Mouse (Mus musculus): ENCODE measurements around the gene C1qtnf7. TPM values are rescaled to one million over a fixed set of nuclear protein-coding genes. Genes with fewer than 3 reads are reported as not detected.

Gene C1qtnf7
- total RNA-seq, 2 experiments from 2014 or later: 2.0 to 2.1 TPM

DNA sequence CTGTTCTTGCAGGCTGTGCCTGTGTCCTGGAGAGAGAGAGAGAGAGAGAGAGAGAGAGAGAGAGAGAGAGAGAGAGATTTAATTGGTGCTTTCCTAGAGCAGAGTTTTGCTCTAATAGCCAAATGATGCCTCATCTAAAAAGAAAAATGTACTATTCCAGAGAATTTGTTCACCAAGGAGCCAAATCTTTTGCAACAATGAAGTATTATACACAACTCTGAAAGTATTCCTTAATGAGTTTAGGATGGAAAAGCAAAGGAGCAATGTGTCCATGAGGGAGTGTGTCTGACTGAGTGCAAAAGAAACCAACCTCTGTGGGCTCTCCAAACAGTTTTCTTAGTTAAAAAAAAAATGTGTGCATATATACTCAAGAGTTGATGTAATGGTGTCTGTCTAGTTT, 24.5 kb downstream of the C1qtnf7 start:
- DNase-seq: no peak

DNA sequence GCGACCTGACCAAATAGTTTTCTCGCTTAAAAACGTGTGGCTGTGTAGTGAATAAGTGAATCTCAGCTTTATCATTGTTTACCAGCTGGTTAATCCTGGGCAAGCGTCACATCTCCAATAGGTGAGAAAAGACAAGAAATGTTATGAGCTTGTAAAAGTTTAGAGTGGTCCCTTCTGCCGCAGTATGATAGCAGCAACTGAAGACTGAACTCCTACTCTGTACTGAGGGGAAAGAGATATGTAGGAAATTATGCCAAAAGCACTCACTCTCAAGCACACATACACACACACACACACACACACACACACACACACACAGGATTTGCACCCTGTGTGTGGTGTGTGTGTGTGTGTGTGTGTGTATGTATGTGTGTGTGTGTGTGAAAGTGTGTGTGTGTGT, 26.2 kb downstream of the C1qtnf7 start:
- DNase-seq: no peak

DNA sequence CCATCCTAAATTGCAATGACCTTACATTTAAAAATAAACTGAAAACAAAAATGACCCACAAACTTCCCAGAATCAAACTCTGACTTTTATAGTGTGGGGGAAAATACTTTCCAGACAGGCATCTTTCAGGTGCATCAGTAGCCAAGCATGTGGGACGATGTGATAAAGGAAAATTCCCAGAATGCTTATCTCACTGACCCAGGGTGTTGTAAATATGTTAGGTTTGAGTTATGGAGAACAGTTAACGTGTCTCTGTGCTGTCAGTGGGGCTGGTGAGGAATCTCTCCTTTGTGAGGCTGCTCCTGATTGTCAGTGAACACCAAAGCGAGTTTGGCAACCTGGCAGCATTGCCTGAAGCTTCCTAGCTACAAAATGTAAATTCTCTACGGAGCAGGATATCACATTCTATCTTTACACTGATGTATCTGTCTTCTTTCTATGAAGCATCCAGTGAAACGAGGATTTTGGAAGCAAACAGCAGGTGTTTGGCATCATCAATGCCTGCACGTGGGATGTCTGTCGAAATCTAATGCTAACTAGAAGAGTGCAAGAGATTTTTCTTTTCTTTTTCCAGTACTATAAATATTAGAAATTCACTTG, 27.0 kb downstream of the C1qtnf7 start:
- no peak for DNase-seq

DNA sequence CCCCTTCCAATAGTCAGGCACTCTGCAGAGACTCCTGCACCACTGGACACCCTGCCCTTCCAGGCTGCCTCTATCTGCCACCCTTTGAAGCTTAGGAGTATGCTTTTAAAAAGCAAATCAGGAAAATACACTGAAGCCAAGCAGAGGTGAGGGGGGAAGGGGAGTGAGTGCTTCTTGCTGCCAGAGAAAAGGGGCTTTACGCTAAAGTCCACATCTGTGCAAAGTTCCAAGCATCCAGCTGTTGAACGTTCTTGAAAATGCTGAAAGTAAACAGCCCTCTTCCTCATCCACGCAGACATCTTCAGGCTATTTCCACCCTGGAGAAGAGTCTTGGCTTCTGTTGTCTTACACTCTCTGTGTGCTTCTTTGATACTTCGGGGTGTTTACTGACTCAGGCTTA, 34.6 kb downstream of the C1qtnf7 start:
- no peak for DNase-seq

DNA sequence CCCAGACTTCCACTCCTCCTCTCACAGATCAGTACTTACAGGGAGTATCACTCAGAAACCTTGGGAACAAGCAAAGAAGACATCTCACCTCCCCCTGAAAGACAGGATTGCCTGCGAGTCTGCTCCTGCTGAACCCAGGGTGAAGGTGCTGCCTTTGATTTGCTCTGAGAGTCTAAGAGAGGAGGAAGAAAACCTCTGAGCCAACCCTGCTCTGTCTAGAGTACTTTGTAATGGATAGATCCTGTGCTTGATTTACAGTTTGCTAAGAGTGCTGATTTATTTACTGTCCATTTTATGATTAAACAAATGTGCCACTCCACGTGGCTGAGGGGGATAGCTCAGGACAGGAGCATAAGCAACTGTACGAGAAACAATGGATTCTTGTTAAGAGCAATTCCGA, 35.1 kb downstream of the C1qtnf7 start:
- DNase-seq: no peak

DNA sequence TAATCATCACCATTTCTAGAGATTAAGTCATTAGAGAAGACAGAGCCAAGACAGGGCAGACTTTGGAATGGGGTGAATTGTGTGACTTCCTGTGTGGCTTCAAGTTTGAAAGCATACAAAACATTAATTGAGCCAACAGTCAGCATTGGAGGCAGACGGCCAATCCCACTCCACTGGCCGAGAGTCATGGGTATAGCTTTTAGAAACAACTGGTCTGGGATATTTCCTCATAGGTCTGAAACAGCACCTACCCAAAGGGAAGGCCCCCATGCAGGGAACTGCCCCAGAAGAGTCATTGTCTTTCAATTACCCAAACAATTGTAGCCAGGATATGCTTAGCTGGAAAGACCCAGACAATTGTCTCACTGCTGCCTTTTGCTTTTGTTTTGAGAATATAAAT, 39.5 kb downstream of the C1qtnf7 start:
- peak; percentile 10 for DNase-seq

DNA sequence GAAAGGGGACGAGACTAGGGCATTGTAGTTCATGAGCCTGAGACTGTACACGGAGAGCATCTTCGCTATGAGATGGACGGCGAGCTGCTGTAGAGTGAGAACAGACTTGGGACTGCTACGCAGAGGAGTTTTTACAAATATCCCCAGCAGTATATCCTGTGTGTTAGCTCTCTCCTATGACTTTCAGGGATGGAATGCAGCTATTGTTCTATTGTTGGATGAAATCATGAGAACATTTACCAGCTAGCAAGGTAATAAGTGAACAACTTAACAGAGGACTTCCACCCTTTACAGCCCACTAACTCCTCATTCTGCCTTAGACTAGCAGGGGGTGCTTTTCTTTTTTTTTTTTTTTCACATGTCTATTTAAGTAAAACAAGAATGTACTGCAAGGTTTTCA, 40.1 kb downstream of the C1qtnf7 start:
- no peak for DNase-seq

DNA sequence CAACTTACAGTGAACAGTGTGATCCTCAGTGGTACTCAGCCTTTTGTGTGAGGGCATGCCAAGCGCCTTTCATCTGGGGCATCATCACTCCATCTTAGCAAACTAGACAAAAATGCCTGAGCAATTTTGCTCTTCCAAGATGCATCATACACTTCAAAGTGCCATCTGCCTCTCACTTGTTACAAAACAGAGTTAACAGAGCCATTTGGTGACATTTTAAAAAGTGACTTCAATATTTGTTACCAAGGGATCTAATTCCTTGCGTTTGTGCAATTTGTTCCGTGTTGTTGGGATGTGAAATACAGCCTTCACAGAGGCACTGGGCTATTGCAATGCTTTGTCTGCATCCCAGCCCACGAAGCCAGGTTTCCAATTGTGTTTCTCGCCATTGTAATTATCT, 42.1 kb downstream of the C1qtnf7 start:
- DNase-seq: no peak

DNA sequence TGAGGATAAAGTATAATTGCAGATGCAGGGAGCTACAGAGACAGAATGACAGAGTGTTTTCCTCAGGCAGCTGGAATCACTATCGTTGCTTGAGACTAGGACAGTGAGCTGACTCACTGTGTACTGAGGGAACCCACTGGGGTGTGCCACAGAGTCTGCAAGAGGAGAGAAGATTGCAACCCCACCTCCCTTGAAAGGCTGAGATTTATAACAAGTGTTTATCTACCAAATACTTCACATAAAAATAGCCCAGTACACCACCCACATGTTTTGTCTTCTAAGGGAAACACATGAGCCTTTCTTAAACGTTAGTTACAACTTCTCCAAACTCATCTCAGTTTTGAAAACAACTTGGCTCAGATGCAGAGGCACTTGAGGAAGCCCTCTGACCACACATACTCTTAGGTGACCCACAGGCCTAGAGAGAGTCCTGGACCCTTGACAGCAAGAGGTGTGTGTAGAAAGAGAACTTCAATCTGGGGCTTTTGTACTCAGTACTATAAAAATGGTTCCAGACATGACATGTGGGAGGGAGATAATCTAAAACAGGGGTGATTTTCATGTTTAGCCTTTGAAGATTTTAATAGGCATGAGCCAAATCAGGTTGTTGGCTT, 46.4 kb downstream of the C1qtnf7 start:
- no peak for DNase-seq

DNA sequence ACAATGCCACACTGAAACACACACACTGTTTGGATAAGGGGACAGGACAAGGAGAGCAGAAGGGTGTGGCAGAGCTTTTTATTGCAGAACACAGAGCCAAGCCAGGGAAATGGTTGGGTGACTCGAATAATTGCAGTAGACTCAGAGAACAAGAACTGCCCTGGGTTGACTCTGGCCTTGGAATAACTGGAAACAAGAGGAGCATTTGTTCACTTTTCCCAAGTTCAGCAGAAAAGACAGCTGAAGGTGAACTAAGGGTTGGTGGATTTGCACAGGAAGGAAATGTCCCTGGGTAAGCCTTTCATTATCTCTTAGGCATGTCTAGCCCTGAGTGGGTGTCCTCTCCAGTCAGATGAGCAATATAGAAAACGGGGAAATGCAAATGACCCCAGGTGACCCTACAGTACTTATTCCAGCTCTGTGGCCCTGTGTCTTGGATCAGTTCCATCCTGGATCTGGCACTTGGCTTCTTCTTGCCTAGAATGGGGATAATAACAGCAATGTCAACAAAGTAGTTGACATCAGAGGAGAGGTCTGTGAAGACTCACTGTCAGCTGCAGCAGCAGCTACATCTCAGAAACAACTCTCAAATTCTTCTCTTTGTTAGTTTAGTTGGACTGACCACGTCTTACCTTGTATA, 54.5 kb downstream of the C1qtnf7 start:
- DNase-seq: no peak

DNA sequence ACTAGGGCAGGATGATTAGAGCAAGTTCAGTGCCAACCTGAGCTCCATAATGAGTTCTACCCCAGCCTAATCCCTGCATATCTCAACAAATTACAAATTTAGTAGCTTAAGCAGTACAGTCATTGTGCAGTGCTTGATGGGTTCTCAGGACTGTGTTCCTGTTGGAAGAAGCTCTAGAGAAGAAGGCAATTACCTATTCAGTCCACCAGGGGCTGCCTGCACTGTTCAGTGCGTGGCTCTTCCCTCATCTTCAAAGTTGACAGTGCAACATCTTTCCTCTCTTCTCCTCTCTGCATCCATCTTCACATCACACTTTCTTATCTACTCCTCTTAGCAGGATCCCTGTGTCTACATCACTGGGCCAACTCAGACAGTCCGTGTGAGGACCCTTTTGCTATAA, 67.5 kb downstream of the C1qtnf7 start:
- DNase-seq: peak; percentile 13

DNA sequence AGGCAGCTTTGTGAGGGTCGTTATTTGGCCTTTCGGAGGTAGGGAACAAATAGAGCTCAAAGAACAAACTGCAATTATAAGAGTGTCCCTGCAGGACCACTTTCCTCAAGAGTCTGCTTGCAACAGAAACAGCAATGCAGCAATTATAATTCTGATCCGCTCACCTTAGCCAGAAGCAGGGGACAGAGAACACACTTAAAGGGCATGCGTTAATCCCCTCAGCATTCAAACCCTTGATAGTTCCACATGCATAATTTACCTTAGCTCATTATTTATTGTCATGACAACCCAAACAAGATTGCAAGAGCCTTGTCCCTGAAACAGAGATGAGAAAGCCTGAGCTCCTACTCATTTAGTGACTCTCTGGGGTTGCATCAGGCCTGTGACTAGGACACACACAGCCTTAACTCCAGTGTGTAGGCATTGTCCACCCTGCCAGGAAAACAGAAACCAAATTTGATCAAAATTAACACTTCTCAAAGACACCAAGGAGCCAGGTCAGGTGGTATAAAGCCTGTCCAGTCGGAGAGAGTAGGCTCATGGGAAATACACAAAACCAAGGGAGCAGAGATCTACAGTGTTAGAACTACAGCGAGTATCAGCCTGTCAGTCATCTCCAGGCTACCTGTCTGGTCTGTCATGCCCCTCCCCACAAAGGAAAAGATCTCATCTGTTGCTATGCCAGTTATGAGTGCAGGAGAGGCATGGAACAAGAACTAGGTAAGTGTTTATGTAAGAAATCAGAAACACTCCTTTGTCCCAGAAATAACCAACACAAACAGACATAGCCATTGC, 68.2 kb downstream of the C1qtnf7 start:
- no peak for DNase-seq

DNA sequence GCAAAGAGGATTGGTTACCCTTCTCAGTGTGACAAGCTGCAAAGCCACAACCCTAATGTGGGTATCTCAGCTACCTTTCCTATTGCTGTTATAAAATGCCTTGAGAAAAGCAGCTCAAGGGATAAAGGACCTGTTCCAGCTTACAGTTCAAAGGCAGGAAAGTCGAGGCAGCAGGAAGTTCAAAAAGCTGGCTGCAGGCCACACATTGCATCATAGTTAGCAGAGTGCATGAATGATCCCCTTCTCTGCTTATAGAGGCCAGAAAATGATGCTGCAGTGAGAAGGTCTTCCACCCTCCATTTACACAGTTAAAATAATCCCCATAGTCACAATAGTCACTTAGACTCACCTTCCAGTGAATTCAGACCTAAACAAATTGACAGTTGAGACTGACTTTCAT, 69.1 kb downstream of the C1qtnf7 start:
- DNase-seq: no peak

DNA sequence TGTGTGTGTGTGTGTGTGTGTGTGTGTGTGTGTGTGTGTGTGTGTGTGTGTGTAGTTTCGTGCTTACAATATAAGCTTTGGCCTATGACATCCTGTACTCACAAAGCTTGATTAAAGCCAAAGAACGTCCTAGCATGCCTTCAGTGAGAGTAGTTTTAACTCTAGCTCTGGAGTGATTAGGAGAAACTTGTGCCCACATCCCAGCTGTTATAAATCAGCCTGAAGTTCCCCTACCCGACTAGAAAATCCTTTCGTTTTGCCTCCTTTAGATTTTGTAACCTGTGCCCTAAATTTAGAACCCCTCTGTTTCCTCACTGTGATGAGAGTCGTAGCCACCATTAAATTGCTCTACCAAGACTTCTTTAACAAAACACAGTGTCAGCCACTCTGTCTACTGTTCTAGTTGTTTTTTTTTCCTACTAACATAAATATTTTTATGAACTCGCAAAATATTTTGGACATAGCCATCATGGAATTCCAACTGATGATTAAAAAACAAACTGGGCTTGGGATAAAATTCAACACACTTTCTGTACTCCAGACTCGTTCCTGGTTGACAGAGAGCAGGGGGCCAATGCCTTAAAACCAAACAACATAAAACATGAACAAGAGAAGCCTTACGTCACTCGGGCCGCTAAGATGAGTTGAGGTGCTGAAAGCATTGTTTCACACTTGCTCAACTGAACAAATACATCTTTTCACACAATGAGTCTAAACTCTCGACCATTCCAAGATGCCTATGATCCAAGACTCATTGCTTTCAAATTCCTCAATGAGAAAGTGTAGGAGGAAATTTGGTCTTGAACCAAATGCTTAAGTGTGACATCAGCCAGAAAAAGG, 70.3 kb downstream of the C1qtnf7 start:
- no peak for DNase-seq

DNA sequence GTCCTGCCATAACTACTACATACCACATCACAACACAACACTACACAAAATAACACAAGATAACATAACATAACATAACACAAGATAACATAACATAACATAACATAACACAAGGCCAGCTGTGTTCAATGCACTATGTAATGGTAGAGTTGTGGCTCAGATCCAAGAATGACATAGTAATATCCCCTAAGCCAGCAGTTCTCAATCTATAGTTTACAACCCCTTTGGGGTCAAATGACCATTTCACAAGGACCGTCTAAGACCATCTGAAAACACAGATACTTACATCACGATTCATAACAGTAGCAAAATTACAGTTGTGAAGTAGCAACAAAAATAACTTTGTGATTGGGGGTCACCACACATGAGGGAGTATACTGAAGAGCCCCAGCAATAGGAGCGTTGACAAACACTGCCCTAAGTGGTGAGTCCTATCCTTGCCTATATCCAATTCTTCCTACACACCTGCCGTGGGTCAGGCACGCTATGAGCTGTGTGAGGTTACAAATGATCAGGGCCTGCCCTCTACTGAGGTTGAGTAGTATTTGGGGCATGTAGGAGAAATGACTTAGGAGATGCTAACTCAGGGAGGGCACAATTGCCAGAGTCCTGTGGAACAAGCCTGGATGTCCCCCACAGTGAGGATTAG, 73.6 kb downstream of the C1qtnf7 start:
- no peak for DNase-seq

DNA sequence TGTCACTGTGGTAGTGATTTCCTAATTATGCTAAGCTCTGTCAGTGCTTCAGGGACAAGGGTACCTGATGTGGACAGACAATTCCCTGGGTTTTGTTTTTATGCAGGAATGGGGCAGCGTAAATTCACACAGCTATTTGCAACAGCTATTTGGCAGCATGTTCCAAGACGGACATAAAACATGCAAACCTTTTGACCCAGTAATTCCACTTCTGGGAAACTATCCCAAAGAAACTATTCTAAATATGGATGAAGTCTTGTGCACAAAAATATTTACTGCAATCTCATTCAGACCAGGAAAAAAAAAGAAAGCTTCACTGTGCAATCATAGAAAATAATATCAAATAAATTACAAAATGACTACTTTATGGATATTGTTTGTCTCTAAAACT, 74.1 kb downstream of the C1qtnf7 start:
- no peak for DNase-seq

DNA sequence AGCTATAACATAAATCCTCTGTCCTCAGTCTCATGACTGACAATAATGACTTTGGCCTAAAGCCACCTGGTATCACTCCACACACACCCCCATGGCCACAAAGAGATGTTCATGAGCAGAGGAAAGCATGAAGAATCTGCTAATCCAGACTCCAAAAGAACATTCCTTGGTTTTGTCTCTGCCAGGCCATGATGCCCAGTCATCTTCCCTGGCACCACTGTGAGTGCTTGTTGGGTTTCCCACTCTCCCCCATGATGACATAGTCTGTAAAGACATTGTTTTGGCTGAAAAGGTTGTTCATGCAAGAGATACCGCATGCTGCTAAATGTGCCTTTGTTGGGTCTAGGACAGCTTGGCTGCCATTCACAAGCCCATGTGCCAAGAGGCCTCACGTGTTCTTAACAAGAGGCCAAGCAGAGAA, 75.0 kb downstream of the C1qtnf7 start:
- DNase-seq: peak; percentile 34

DNA sequence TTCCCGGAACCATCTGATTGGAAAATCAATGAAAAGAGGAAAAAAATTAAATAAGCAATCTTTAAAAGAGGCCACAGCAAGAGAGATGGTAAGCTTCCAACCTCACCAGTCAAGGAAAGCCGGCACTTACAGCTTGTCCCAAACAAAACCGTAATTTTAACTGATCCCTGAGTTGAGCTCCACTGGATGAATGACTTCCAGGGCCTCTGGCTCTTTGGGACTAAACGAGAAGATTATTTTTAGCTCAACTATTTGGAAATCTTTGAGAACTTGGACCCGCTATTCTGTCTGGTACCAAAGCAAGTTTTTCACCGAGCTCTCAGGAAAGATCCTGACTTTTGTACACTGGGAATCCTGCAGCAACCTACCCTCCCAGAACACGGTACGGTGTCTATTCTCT, 86.3 kb downstream of the C1qtnf7 start:
- no peak for DNase-seq

DNA sequence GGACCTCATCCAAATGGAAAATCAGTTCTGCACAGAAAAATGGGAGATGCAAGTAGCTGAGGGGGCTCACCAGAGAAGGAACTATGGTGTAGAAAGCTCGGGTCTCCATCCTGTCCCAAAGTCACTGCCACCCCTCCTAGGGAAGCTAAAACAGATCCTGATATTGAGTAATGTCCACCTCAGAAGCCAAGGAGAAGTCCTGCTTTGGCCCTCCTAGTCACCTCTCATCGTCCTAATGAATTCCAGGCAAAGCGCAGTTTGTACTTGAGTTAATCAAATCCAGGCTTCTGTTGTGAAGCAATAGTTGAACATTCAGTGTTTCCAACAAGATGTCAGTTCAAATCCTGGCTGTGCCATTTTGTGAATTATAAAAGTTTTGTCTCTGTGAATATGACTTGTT, 87.2 kb downstream of the C1qtnf7 start:
- no peak for DNase-seq

DNA sequence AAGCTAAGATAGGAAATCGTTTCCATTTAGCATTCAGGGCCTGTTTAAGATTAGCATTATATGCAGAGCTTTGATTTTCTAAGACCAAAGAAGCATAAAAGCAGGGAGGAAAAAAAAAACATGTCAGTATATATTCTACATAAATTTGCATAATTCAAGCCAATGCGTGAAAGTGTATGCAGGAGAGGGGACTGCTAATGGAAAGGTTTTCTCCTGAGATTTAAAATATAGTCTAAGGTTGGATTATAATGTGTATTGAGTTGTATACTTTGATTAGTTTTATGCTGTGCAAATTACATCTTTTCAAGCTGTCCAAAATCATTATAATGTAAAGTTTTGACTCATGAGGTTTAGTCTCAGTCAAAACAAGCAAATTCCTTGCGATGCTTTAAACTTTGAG, 88.2 kb downstream of the C1qtnf7 start:
- no peak for DNase-seq

DNA sequence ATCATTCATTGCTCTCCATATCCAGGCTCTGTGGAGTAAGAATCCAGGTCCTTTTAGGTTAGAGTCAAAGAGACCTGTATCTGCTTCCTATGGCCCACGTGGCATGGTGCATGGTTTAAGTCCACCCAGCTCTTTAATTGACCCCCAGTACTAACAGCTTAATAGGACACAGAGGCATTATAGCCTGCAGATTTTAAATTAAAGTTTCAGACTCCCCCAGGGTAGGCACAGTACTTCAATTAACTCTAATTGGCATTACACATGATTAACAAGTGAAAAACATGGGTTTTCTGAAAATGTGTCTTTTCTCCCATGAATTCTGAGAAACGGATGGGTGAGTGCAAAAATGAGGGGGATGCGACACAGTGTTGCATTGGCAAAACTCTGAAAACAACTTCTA, 92.7 kb downstream of the C1qtnf7 start:
- no peak for DNase-seq

DNA sequence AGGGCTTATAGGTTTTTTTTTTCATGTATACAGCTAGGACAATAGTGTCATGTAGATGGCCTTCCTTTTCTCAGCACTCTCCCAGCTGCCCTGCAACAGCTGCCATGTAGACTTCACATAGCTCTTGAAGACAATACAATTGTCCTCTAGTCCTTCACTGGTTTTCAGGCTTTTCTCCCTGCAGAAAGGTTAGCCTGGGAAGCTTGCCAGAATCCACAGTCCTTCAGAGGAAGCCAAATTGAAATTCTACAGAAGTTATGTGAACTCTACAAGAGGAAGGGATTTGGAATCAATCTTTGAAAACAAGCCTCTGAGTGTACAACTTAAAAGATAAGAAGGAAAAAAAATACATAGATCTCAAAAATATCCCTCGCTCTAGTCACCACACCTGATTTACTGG, 94.4 kb downstream of the C1qtnf7 start:
- DNase-seq: no peak
